Mouse (Mus musculus): ENCODE measurements around the gene Lrba.

Lrba gene

DNA sequence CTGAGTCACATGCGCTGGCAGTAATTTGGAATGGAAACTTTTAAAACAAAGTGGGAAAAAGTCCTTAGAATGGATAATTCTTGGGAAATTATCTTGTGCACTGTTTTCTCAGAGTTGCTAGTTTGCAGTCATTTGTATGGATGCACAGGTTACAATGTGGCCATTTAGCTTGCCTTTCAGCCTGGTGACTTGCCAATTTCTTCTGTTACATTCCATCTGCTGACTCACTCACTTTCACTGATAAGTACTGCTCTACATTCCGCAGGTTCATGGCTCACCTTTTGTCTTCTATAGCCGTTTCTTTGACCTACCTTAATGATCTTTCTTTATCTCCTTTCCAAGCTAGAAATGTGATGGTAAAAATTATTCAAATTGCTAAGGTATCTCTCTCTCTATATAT is 28.6 kb downstream of the Lrba start:
- in situ Hi-C loops (cut with MboI; ENCODE audit: unreplicated experiment in 2 of 2): no loop called here

DNA sequence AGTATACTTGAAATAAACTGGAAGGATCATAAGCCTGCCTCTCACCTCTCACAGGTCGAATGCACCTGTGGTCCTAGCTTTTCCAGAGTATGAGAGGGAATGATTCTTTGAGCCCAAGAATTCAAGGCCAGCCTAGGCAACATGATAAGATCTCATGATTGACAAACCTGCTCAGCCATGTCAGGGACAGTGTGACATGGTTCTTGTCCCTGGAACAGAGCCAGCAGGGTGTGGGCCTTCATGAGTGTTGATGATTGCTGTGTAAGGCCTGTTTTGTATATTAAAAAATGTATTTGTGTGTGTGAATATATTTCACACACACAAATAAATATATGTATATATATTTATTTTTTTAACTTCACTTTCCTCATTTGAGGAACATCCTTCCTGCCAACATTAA is 29.3 kb downstream of the Lrba start:
- in situ Hi-C loops (cut with MboI; ENCODE audit: unreplicated experiment in 2 of 2): no loop called here

DNA sequence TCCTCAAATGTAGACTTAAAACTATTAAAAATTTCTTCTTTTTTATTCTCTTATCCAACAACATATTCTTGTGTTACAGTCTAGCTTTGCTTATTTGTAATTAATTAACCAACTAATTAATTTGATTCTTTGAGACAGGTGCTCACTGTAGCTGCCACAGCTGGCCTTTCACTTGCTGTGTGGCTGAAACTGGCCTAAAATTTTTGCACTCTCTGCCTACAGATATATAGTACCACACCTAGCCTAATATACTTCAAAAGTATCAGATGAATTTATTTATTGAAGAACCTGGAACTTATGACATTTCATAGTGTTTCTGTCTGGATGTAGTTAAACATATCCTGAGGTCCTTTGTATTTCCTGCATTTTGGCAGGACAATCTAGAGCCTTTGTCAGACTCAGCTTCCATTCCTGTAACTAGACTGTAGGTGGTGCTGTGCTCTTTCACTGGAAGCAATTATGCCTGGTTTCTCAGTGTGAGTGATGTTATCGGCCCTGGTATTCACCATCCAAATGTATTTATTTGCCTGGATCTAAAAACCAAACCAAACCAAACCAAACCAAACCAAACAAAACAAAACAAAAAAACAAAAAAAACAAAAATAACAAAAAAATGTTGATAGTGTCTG is 43.7 kb downstream of the Lrba start:
- in situ Hi-C loops (cut with MboI; ENCODE audit: unreplicated experiment in 2 of 2): loop anchor here in 1 of 2 experiments (5.0 to 10.0 kb wide), 2 partner anchors 277 to 494 kb away; partner anchors contain the start of gene Mab21l2

DNA sequence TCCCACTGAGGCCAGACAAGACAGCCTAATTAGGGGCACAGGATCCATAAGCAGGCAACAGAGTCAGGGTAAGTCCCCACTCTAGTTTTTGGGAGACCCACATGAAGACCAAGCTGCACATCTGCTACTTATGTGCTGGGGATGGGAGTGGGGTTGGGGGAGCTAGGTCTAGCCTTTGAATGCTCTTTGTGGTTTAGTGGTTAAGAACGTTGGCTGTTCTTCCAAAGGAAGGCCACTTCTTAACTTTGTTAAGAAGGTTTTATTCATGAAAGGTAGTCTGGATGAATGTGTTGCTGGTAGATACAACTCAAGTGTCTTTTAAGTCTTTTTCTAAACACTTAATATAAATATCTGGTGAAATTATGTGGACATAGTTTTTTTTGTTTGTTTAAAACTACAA is 51.2 kb downstream of the Lrba start:
- in situ Hi-C loops (cut with MboI; ENCODE audit: unreplicated experiment in 2 of 2): loop anchor here (10.0 kb wide), 2 partner anchors 49 to 699 kb away; no protein-coding TSS in a partner anchor

DNA sequence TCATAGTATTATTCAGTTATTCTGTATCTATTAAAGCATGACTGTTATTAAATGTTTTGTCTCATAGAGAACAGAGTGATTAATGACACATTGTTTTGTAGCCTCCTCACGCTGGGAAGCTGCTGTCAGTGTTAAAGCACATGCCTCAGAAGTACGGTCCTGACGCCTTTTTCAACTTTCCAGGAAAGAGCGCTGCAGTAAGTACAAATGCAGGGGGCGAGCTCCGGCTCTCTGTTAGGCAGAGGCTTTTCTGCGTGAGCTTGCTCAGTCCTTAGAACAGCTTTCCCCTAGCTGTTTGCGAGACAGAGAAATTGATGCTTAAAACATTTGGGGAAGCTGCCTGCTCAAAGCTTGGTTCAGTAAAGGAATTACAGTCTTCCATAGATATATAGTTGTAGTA is 66.8 kb downstream of the Lrba start:
- in situ Hi-C loops (cut with MboI; ENCODE audit: unreplicated experiment in 2 of 2): no loop called here

DNA sequence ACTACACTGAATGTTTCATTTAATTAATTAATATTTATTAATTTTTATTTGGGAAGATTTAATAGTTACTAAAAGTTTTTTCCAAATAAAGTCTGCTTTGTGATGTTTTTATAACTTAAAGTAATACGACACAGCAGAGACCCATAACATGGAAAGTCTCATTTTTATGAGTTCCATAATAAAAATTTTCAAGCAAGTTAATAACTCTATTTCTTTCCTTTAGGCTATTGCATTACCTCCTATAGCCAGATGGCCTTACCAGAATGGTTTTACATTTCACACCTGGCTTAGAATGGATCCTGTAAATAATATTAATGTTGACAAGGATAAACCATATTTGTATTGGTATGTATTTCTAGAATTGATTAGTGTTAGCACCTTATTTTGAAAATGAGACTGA is 70.4 kb downstream of the Lrba start:
- in situ Hi-C loops (cut with MboI; ENCODE audit: unreplicated experiment in 2 of 2): no loop called here

DNA sequence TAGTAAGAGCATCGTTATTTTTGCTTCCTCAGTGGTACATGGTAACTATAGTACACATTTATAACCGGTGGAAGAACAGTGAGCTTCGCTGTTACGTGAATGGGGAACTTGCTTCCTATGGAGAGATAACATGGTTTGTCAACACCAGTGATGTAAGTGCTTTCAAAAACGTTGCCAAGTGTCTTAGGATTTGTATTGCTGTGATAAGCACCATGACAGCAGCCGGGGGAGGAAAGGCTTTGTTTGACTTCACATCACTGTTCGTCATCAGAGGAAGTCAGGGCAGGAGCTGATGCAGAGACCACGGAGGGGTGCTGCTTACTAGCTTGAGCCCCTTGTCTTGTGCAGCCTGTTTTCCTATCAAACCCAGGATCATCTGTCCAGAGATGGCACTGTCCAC is 71.7 kb downstream of the Lrba start:
- in situ Hi-C loops (cut with MboI; ENCODE audit: unreplicated experiment in 2 of 2): no loop called here

DNA sequence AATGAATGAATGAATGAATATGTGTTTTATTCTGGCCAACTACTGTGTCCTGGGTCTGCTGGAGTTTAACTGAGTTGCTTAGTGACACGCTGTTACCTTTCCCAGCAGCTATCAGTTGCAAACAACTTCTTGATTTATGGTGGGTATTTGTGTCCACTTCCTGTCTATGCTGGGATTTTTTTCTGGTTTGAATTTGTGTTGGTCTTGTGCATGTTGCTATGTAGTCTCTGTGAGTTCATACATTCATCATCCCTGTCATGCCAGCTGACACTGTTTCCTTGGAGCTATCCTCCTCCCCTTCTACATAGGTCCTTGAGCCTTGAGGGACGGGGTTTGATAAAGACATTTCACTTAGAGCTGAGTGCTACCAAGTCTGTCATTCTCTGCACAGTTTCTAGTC is 84.4 kb downstream of the Lrba start:
- in situ Hi-C loops (cut with MboI; ENCODE audit: unreplicated experiment in 2 of 2): no loop called here

DNA sequence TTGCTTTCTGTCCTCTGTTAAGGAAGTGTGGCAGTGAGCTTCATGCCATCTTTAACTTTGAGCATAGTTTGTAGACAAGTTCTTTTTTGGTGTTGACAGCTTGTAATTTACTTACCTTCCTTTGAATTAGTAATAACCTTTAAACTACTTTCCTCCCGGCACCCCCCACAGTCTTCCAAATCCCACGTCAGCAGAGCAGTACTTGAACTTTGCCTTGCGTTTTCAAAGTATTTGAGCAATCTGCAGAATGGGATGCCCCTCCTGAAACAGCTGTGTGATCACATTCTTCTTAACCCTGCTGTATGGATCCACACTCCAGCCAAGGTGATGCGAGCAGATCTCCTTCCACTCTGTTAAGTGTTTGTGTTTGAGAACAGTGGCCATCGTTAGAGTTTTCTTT is 85.7 kb downstream of the Lrba start:
- in situ Hi-C loops (cut with MboI; ENCODE audit: unreplicated experiment in 2 of 2): no loop called here

DNA sequence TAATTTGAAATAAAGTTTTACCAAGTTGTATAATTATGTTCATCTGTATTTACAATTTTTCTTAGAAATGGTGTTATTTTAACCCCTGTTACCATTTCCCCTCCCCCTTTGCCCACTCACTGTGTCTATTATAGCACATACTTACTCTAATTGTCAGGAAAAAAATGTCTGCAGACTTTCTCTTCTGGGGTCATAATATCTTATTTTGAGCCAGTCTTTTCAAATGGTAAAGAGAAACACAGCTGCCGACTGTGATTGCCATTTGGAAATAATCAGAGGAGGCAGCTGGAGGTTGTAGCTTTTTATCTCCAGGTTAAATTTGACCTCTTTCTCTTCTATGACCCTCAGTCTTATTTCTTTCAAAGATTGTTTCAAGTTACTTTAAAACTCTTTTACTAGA is 86.9 kb downstream of the Lrba start:
- in situ Hi-C loops (cut with MboI; ENCODE audit: unreplicated experiment in 2 of 2): no loop called here

DNA sequence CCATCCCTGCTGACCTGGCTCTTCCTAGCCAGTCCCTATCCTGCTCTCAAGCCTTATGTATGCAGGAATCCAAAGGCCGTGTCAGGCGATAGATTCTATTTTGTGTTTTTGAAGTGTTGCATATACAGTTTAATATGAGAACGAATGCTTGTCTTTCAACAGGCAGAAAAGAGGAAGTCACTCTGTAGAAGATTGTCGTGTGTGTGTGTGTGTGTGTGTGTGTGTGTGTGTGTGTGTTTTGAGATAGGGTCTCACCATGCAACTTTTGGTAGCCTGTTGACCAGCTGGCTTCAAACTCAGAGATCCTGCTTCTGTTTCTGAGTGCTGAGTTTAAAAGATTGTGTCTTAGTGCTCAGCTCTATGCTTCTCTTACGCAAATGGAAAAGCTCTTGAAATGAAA is 93.2 kb downstream of the Lrba start:
- in situ Hi-C loops (cut with MboI; ENCODE audit: unreplicated experiment in 2 of 2): no loop called here

DNA sequence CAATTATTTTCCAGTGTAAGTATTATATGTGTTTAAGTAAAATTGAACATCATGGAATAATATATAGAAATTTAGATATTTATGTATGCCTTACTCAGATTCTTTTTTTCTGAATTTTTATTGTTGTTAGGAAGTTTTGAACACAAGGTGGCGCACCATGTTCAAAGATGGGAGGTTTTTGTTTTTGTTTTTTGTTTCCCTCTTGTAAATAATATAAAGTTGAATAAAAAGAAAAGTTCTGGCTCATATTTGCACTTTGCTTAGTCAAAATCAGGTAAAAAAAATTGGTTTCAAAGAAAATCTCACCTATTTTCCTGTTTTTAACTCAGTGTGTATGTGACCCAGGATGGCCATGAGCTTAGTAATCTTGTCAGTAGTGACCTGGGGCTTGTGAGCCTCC is 104.1 kb downstream of the Lrba start:
- in situ Hi-C loops (cut with MboI; ENCODE audit: unreplicated experiment in 2 of 2): loop anchor here (10.0 to 25.0 kb wide), 3 partner anchors 54 to 436 kb away; partner anchors contain the start of gene Mab21l2 (in 1 of the 2)

DNA sequence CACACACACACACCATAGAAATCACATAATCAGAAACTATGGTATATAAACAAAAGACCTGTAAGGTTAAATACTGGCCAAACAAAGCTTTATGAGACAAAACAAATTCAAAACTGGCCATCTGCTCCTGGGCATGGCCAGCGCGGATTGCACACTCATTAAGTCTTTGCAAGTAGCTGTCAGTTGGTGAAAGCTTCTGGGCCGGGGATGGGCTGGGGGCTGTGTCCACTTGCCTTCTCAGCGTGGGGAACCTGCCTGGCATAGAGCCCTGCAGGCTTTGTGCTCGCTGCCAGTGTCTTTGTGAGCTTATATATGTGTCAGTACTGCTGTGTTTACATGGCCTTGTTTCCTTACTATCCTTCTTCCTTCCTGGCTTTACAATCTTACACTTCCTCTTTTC is 118.8 kb downstream of the Lrba start:
- in situ Hi-C loops (cut with MboI; ENCODE audit: unreplicated experiment in 2 of 2): loop anchor here in 1 of 2 experiments (25.0 kb wide), 1 partner anchor 194 kb away; the partner anchor contains the start of gene Mab21l2

DNA sequence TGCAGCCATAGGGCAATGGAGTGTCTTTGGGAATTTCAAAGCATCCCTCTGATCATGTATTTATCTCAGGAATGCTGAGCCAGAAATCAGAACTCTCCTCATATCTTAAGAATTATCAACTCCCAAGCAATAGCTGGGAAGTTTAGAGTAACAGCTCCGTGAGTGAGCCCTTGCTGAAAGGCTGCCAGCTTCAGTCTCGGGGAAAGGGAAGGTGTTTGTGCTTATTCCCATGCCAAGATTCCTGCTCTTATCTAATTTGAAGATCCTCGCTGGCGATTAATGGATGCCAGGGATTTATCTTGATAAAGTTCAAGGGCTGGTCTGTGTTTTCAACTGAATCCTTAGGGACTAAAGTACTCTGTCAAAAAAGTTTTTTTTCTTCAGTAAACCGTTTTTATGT is 138.0 kb downstream of the Lrba start:
- in situ Hi-C loops (cut with MboI; ENCODE audit: unreplicated experiment in 2 of 2): loop anchor here in 1 of 2 experiments (10.0 to 25.0 kb wide), 2 partner anchors 182 to 650 kb away; partner anchors contain the start of gene Mab21l2

DNA sequence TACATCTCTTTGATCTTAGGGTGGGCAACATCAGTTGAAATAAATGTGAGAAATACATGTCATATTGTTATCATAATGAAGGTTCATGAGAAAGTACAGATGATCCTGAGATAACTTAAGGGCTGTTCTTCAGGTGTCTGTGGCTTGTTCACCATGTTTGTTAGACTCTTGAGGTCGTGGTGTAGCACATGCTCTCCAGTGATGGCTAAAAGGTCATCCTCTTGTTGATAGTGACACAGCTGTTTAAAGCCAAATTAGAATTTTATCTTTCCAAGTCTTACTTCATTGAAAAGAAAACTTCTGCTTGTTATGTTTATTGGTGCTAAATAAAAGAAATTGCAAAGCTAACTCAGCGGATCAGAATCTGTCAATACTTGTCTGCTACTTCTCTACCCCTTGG is 147.0 kb downstream of the Lrba start:
- in situ Hi-C loops (cut with MboI; ENCODE audit: unreplicated experiment in 2 of 2): loop anchor here in 1 of 2 experiments (25.0 kb wide), 1 partner anchor 659 kb away; no protein-coding TSS in a partner anchor

DNA sequence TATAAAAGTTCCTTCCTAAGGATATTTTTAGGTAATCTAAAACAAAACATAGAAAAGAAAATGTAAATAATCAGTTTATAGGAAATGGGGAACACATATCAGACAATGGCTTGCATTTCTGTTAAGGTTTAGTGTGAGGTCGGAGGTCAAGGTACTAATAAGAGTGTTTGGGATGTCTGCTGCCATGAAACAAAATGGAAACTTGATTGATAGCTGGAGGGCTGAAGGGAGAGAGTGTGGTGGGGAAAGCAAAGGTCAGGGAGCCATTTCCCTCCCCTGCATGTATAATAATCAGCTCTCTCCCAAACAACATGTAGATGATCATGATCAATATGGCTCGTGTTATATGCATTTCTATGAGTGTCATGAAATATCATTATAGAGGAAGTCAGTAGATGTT is 150.8 kb downstream of the Lrba start:
- in situ Hi-C loops (cut with MboI; ENCODE audit: unreplicated experiment in 2 of 2): no loop called here

DNA sequence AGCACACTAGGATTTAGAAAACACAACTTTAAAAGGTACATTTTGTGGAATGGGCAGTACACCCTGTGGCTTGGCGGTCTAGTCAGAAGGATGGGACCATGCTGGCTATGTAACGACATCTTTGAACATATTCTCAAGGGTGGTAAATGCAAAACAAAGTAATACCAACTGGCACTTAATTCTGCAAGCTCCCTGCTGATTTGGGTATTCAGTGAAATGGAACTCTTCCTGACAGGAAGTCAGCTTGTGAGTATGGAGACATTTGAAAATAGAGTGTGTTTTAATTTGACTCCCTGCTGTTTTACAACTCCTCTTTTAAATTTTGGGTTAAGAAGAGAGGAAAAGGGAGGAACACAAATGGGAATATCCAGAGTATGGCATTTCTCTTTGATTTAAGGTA is 158.1 kb downstream of the Lrba start:
- in situ Hi-C loops (cut with MboI; ENCODE audit: unreplicated experiment in 2 of 2): no loop called here

DNA sequence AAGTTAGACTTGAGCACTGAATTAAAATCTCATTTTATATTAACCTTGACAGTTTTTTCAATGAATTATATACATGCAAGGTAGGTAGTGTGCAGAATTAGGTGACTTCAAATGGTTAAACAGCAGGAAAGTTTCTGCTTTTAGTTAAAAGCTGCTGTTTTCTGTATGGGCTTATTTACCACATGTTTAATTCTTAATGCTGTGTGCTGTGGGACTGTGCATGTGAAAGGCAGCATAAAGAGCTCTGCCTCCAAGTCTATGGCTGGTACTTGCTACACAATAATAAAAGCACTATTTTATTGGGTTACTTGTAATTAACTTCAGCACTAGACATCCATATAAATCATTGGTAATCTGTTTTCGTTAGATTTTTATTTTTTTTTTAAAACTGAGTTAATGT is 160.6 kb downstream of the Lrba start:
- in situ Hi-C loops (cut with MboI; ENCODE audit: unreplicated experiment in 2 of 2): no loop called here

DNA sequence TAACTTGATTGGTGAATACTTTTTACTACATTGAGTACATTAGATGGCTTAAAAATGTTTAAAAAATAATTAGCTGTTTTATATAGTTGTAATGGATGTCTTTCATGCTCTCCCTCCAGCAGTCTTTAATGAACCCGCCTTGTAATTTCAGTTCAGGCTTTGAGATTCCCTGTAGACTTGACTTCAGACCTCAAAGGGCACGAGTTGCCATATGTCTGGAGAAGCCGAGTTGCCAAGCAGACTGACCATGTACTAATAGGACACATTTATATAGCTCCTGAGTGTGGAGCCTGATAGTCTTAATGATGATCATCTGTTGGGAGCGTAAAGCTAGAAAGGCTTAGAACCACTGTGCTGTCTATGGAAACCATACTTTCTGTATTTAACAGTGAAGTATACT is 161.8 kb downstream of the Lrba start:
- in situ Hi-C loops (cut with MboI; ENCODE audit: unreplicated experiment in 2 of 2): no loop called here

DNA sequence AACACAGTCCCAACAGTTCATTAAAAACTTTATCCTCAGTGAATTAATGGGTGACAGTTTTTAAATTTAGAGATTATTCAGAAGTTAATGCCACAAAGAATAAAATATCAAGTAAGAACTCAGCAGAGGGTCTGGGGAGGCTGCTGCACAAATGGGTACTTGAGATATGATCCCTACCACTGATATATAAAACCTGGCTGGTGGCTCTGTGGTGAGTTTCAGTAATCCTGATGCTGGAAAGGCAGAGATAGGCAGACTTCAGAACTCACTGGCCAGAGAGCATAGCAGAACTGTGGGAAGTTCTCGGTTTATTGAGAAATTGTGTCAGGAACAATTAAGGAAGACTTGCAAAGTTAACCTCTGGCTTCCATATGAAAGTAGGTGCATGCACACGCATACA is 199.3 kb downstream of the Lrba start:
- in situ Hi-C loops (cut with MboI; ENCODE audit: unreplicated experiment in 2 of 2): no loop called here

DNA sequence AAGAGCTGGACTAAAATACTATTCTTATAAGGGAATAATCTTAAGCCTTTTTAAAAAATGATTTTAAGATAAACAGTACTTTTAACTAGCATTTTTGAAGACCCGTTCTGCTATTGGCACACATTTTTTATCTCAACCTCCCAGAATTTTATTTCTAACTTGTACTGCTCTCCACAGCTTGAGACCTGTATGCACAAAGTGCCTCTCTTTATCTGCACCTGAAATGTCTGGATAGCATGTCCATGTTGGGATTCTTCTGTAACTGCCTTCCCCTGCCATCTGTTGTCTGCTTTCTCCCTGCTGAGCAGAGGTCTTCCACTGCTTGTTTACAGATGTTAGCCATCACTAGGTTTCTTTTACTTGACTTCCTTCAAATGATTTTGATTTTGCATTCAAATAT is 202.3 kb downstream of the Lrba start:
- in situ Hi-C loops (cut with MboI; ENCODE audit: unreplicated experiment in 2 of 2): no loop called here

DNA sequence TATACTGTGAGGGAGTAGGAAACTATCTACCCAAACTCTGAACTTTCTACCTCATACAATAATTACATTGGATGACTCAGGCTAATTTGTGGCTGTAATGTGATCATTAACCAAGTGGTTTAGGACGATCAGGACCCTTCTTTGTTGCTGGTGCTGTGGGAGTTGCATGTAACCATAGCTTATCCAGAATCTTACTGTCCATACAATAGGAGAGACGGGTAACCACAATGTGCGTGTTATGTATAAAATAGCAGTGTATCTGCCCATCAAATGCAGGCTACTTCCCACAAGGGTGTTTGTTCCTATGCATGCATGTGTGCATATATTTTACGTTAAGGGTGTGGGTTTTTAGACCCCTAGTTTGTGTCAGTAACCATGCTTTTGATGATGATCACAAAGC is 219.0 kb downstream of the Lrba start:
- in situ Hi-C loops (cut with MboI; ENCODE audit: unreplicated experiment in 2 of 2): no loop called here

DNA sequence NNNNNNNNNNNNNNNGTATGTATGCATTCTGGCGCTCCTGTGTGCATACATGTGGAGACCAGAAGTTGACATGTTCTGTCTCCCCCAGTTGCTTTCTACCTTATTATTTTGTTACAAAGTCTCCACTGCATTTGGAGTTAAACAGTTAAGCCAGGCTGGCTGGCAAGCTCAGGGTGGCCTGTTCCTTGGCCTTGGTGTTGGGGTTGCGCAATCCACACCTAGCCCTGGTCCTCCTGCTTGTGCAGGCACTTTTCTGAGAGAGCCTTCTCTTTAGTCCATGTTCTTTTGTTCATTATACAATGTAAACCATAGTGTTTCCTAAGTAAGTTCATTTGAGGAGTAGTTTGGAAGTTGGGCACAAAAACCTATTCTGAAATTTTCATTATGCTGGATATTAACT is 226.7 kb downstream of the Lrba start:
- in situ Hi-C loops (cut with MboI; ENCODE audit: unreplicated experiment in 2 of 2): no loop called here

Measured in v-Abl transformed pro-B cells (cell line).